Mouse (Mus musculus) naive thymus-derived CD4-positive, alpha-beta T cell, adult 2 months (primary cell): Measurements from ENCODE around the gene Slx4.
"Not testable (repeated sequence)": the region's sequence is repeated elsewhere in the genome, so short reads cannot be mapped to it uniquely, and the experiment has no call there.

ENCODE experiments used
- DNase-seq: peaks from one replicate; pipeline ENCODE4 v3.0.0-alpha.2; 2011; ENCODE audit warnings: low read depth

The Slx4 gene

GRCm38 (mm10) chr16:4003489-4004398 is at the start of gene Slx4:
Gene Slx4, minus strand, starts transcription at chr16:4003770.
- DNase-seq: peak; percentile 99

GRCm38 (mm10) chr16:4052601-4053000 is 49.0 kb upstream of the Slx4 start:
- no peak for DNase-seq

- DNase-seq: no peak
Measured at GRCm38 (mm10) chr16:4045524-4045923, 42.0 kb upstream of the Slx4 start.

GRCm38 (mm10) chr16:4044093-4044492 is 40.5 kb upstream of the Slx4 start:
- DNase-seq: no peak

- DNase-seq: no peak
Measured at GRCm38 (mm10) chr16:4041646-4042045, 38.1 kb upstream of the Slx4 start.

GRCm38 (mm10) chr16:4040206-4040605 is 36.6 kb upstream of the Slx4 start:
- DNase-seq: no peak

GRCm38 (mm10) chr16:4037690-4038089 is 34.1 kb upstream of the Slx4 start:
- no peak for DNase-seq

- DNase-seq: no peak
Measured at GRCm38 (mm10) chr16:4036807-4037206, 33.2 kb upstream of the Slx4 start, which contains the start of gene Dnase1. Gene Dnase1, plus strand, starts transcription at chr16:4036942.

GRCm38 (mm10) chr16:4035575-4035974 is 32.0 kb upstream of the Slx4 start:
- no peak for DNase-seq

GRCm38 (mm10) chr16:4034476-4034875 is 30.9 kb upstream of the Slx4 start:
- DNase-seq: no peak

GRCm38 (mm10) chr16:4033971-4034370 is 30.4 kb upstream of the Slx4 start:
- no peak for DNase-seq

GRCm38 (mm10) chr16:4032341-4032748 is 28.8 kb upstream of the Slx4 start:
- no peak for DNase-seq

- no peak for DNase-seq
Measured at GRCm38 (mm10) chr16:4031441-4032274, 28.1 kb upstream of the Slx4 start.

- DNase-seq: no peak
Measured at GRCm38 (mm10) chr16:4030501-4030900, 26.9 kb upstream of the Slx4 start.

- DNase-seq: no peak
Measured at GRCm38 (mm10) chr16:4029371-4029841, 25.8 kb upstream of the Slx4 start.

GRCm38 (mm10) chr16:4027211-4027610 is 23.6 kb upstream of the Slx4 start:
- DNase-seq: no peak

GRCm38 (mm10) chr16:4026672-4027071 is 23.1 kb upstream of the Slx4 start:
- no peak for DNase-seq

GRCm38 (mm10) chr16:4022719-4023118 is 19.1 kb upstream of the Slx4 start:
- DNase-seq: no peak

GRCm38 (mm10) chr16:4021241-4021640 is 17.7 kb upstream of the Slx4 start:
- no peak for DNase-seq

GRCm38 (mm10) chr16:4017466-4017865 is 13.9 kb upstream of the Slx4 start:
- not testable (repeated sequence) for DNase-seq

- not testable (repeated sequence) for DNase-seq
Measured at GRCm38 (mm10) chr16:4016786-4017185, 13.2 kb upstream of the Slx4 start.

- no peak for DNase-seq
Measured at GRCm38 (mm10) chr16:4014040-4014668, 10.6 kb upstream of the Slx4 start.
